Mouse (Mus musculus): Measurements from ENCODE around the gene Btrc. TPM values are rescaled to one million over a fixed set of nuclear protein-coding genes. Genes with fewer than 3 reads are reported as not detected.

The Btrc gene
- total RNA-seq, 2 experiments from 2014 or later: 28.2 to 32.8 TPM

Other genes with a start within 250 kb of the Btrc start
- gene Tlx1, start 213.1 kb upstream of the Btrc start, total RNA-seq (2014; fragmentation: Nextera tagmentation): not detected in 2 replicates
- gene Tlx1, start 213.1 kb upstream of the Btrc start, total RNA-seq (2017): not detected in 2 replicates
- gene Lbx1, start 127.9 kb upstream of the Btrc start, total RNA-seq (2014; fragmentation: Nextera tagmentation): not detected in 2 replicates
- not detected in 2 replicates for gene Lbx1, start 127.9 kb upstream of the Btrc start, total RNA-seq (2017)
- gene Poll, start 196.8 kb downstream of the Btrc start, total RNA-seq (2014; fragmentation: Nextera tagmentation): 8.6 and 10.2 TPM in 2 replicates
- 5.4 and 10.3 TPM in 2 replicates for gene Poll, start 196.8 kb downstream of the Btrc start, total RNA-seq (2017)
- 22.0 and 30.6 TPM in 2 replicates for gene Gm17018, start 196.9 kb downstream of the Btrc start, total RNA-seq (2014; fragmentation: Nextera tagmentation)
- 17.5 and 23.1 TPM in 2 replicates for gene Gm17018, start 196.9 kb downstream of the Btrc start, total RNA-seq (2017)